Mouse (Mus musculus) CH12.LX (cell line): Measurements from ENCODE around the gene Ccm2l.

Source experiments
- CTCF ChIP-seq, 2 experiments: IDR thresholded peaks in 1 of 2; conservative IDR thresholded peaks in 1 of 2; 2 replicates each; pipeline ENCODE4 v1.5.1; 2011 to 2012; ENCODE audit warnings: low read depth in 2 of 2, low read length in 2 of 2, improper control_type of control experiment in 1 of 2, inconsistent platforms in 1 of 2, mild to moderate bottlenecking in 1 of 2, moderate library complexity in 1 of 2
- EP300 ChIP-seq: IDR thresholded peaks from 2 replicates; pipeline ENCODE4 v1.6.1; 2011; ENCODE audit warnings: low read length, improper control_type of control experiment
- GABPA ChIP-seq: IDR thresholded peaks from 2 replicates; pipeline ENCODE4 v1.6.1; 2012; ENCODE audit warnings: low read depth, low read length, improper control_type of control experiment, inconsistent platforms; ENCODE audit not compliant: insufficient replicate concordance
- HCFC1 ChIP-seq: IDR thresholded peaks from 2 replicates; pipeline ENCODE4 v1.6.1; 2012; ENCODE audit warnings: low read depth, mild to moderate bottlenecking, inconsistent platforms, low read length, improper control_type of control experiment
- JUND ChIP-seq: conservative IDR thresholded peaks from 2 replicates; pipeline ENCODE4 v1.6.1; 2011; ENCODE audit warnings: low read depth, low read length, improper control_type of control experiment
- MAX ChIP-seq: IDR thresholded peaks from 2 replicates; pipeline ENCODE4 v1.6.1; 2011; ENCODE audit warnings: low read length, improper control_type of control experiment
- MXI1 ChIP-seq: IDR thresholded peaks from 2 replicates; pipeline ENCODE4 v1.6.1; 2011; ENCODE audit warnings: mild to moderate bottlenecking, low read depth, low read length, improper control_type of control experiment
- MYC ChIP-seq: IDR thresholded peaks from 2 replicates; pipeline ENCODE4 v1.6.1; 2011; ENCODE audit warnings: low read depth, mild to moderate bottlenecking, improper control_type of control experiment, low read length
- POLR2AphosphoS2 ChIP-seq: IDR thresholded peaks from 2 replicates; pipeline ENCODE4 v1.6.1; 2011; ENCODE audit warnings: low read depth, low read length, improper control_type of control experiment
- SMC3 ChIP-seq: IDR thresholded peaks from 2 replicates; pipeline ENCODE4 v1.6.1; 2011; ENCODE audit warnings: low read depth, low read length, improper control_type of control experiment

DNA sequence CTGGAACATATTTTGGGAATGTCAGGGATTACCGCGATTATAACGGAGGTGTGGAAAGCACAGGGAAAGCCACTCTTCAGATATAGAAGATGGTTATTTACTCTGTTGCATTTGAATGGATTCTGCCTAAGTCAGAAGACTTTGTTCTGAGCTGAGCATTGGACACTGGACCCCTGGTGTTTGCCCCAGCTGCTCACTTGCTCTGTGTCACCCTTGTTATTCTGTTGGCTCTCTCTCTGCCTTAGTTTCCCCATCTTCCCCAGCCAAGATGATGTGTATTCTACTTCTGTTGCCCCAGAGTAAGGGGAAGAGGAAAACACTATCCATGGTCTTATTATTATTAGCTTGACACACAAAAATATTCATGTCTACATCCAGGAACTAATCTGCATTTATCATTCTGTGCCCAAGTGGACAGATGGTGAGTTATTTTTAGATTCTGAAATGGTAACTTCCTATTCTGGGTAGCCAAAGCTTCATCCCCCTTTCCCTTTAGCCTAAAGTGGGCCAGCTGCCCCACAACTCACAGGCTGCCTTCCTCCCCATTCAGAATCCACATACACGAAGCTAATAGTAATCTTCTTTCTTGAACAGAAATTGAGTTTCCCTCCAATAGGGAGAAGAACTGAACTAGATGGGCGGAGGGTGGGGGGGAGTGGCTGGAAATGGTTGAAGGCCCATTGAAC lies 32.1 kb upstream of the Ccm2l start:
- TF ChIP-seq EP300 (no peak), CTCF (conservative IDR thresholded peaks at IDR 0.05 in 1 of 2, IDR thresholded peaks at IDR 0.05 in 1 of 2; ENCODE audit: low read depth in 2 of 2, low read length in 2 of 2) (no peak), SMC3 (no peak), GABPA (no peak), MXI1 (no peak), JUND (no peak), MYC (no peak), MAX (no peak), POLR2AphosphoS2 (no peak), HCFC1 (no peak)
